ENCODE assay signal across 10 mouse cellular contexts in the genomic region with DNA sequence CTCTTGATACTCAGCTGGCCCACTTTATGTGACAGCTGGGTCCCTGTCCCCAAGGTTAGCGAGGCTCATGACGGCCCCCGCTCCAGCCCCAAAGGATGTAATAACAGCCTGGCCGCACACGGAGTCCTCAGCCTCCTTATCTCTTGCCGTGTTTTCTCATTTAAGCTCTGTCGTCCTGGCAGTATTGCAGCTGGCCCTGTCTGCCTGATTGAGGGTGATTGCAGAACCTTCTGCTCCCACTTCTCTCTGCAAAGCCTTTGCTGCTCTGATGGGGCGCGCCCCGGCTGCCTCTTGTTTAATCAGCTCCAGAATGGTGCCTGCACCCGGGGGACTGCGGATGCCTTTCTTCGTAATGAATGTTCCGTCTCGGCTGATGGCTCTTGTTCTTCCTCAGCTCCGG. TPM values are rescaled to one million over a fixed set of nuclear protein-coding genes. Genes with fewer than 3 reads are reported as not detected.
DNase-seq lines count a peak whose midpoint lies in the region; ATAC-seq lines count a peak whose summit lies in the region.
"Had no signal": no experiment of that assay in that cellular context is flagged by ENCODE, and none has a peak within 500 bp of the region (broad histone marks: within the 10 kb centered on the region; RNA-seq: fewer than 3 reads in every experiment).

No protein-coding gene starts in this region.

- no peak overlapping the region for H3K27ac ChIP-seq in limb, embryonic 13.5 days
- no peak overlapping the region for H3K27ac ChIP-seq in limb, embryonic 10.5 days
- H3K27ac ChIP-seq in hindbrain, embryonic 11.5 days (ENCODE audit: low read depth, low read length) = peak overlapping the region; percentile 55

- no peak overlapping the region for H3K4me2 ChIP-seq in limb, embryonic 13.5 days (replicated peaks)
- no peak overlapping the region for H3K4me2 ChIP-seq in hindbrain, embryonic 11.5 days (replicated peaks; ENCODE audit: low read depth, low read length)

- peak; percentile 63 to 64 for DNase-seq in cerebellum, postnatal 10 days
- no peak for DNase-seq in cerebellum, adult 11 months
- no peak for DNase-seq in limb, embryonic 10.5 days (ENCODE audit: low spot score)
- peak; percentile 61 for DNase-seq in hindbrain, embryonic 11.5 days (ENCODE audit: low spot score)
- peak; percentile 35 for DNase-seq in neural tube, embryonic 10.5 days (ENCODE audit: extremely low spot score, low spot score)
- no peak for DNase-seq in urinary bladder, postnatal 25 days (ENCODE audit: low spot score)
- DNase-seq in kidney, adult 11 months = no peak

- H3K9me3 ChIP-seq in limb, embryonic 13.5 days = no peaks in the 10 kb centered on the region
- no peaks in the 10 kb centered on the region for H3K9me3 ChIP-seq in limb, embryonic 10.5 days (replicated peaks)
- no peaks in the 10 kb centered on the region for H3K9me3 ChIP-seq in hindbrain, embryonic 11.5 days (ENCODE audit: control insufficient read depth, low read length)

- H3K4me3 ChIP-seq in limb, embryonic 13.5 days = no peak overlapping the region
- H3K4me3 ChIP-seq in limb, embryonic 10.5 days = no peak overlapping the region
- H3K4me3 ChIP-seq in hindbrain, embryonic 11.5 days (ENCODE audit: low read depth, low read length) = no peak overlapping the region
- H3K4me3 ChIP-seq: erythroblast, embryonic 14.5 days had no signal

- peaks cover 9% of the 10 kb centered on the region for H3K27me3 ChIP-seq in limb, embryonic 13.5 days
- peaks cover 21% of the 10 kb centered on the region for H3K27me3 ChIP-seq in limb, embryonic 10.5 days (ENCODE audit: low read depth, poor library complexity, severe bottlenecking)
- no peaks in the 10 kb centered on the region; the same call in 1 of the 2 replicates for H3K27me3 ChIP-seq in hindbrain, embryonic 11.5 days (ENCODE audit: control insufficient read depth, insufficient read depth, low read length)

- no peak for ATAC-seq in limb, embryonic 13.5 days (ENCODE audit: low FRiP score, low read depth)
- peak; percentile 62 for ATAC-seq in hindbrain, embryonic 11.5 days (ENCODE audit: low FRiP score)

- WGBS in limb, embryonic 13.5 days = 52% methylated on average over 16 of the region's 16 CpGs
- 63% methylated on average over 16 of the region's 16 CpGs for WGBS in limb, embryonic 10.5 days
- 37% methylated on average over 16 of the region's 16 CpGs for WGBS in hindbrain, embryonic 11.5 days

- H3K36me3 ChIP-seq in limb, embryonic 13.5 days = no peaks in the 10 kb centered on the region
- H3K36me3 ChIP-seq in limb, embryonic 10.5 days = no peaks in the 10 kb centered on the region
- no peaks in the 10 kb centered on the region for H3K36me3 ChIP-seq in hindbrain, embryonic 11.5 days (ENCODE audit: control insufficient read depth, insufficient read depth, low read length)

- no peaks in the 10 kb centered on the region for H3K4me1 ChIP-seq in limb, embryonic 13.5 days
- peaks cover 2% of the 10 kb centered on the region for H3K4me1 ChIP-seq in limb, embryonic 10.5 days
- H3K4me1 ChIP-seq in hindbrain, embryonic 11.5 days (replicated peaks; ENCODE audit: control insufficient read depth, insufficient read depth, low read length) = peaks cover 3% of the 10 kb centered on the region; the same call in 1 of the 2 replicates

- 0 out of 2 replicates have a peak overlapping the region, but pooled peaks have one; percentile 26 for H3K9ac ChIP-seq in limb, embryonic 13.5 days
- H3K9ac ChIP-seq in hindbrain, embryonic 11.5 days (ENCODE audit: low read depth, low read length) = no peak overlapping the region

RNA-seq across cellular contexts. Expression of a gene that starts 13.2 kb away (rescaled TPM):
- polyA plus RNA-seq in limb, embryonic 13.5 days (2015; fragmentation: Nextera tagmentation; extraction: Ambion mirVana) = 3.1 and 3.5 TPM in 2 replicates
- polyA plus RNA-seq in limb, embryonic 10.5 days (2016; fragmentation: Nextera tagmentation; extraction: Ambion mirVana) = 4.2 and 5.6 TPM in 2 replicates
- 14.5 and 17.2 TPM in 2 replicates for polyA plus RNA-seq in hindbrain, embryonic 11.5 days (2014; fragmentation: Nextera tagmentation; extraction: Ambion mirVana)
- polyA plus RNA-seq: erythroblast, embryonic 14.5 days had no signal

RNA-seq across cellular contexts. Expression of a gene that starts 25.8 kb away (rescaled TPM):
- 0.73 and 0.76 TPM in 2 replicates for polyA plus RNA-seq in limb, embryonic 13.5 days (2015; fragmentation: Nextera tagmentation; extraction: Ambion mirVana)
- polyA plus RNA-seq in limb, embryonic 10.5 days (2016; fragmentation: Nextera tagmentation; extraction: Ambion mirVana) = 0.26 and 0.34 TPM in 2 replicates
- polyA plus RNA-seq in hindbrain, embryonic 11.5 days (2014; fragmentation: Nextera tagmentation; extraction: Ambion mirVana) = 0.23 TPM in 1 of 2 replicates, not detected in the other

RNA-seq across cellular contexts. Expression of a gene that starts 41.8 kb away (rescaled TPM):
- 0.29 TPM in 1 of 2 replicates, not detected in the other for polyA plus RNA-seq in limb, embryonic 13.5 days (2015; fragmentation: Nextera tagmentation; extraction: Ambion mirVana)
- polyA plus RNA-seq in limb, embryonic 10.5 days (2016; fragmentation: Nextera tagmentation; extraction: Ambion mirVana) = 0.05 and 0.11 TPM in 2 replicates
- polyA plus RNA-seq in hindbrain, embryonic 11.5 days (2014; fragmentation: Nextera tagmentation; extraction: Ambion mirVana) = 0.11 TPM in 1 of 2 replicates, not detected in the other
- polyA plus RNA-seq: erythroblast, embryonic 14.5 days; stomach, embryonic 14.5 days had no signal

Comparison
In these comparisons a context has a peak if more than half of its experiments do, and no peak if none do; other contexts are left out.
1. DNase-seq: peak in cerebellum, postnatal 10 days (2 of 2), hindbrain, embryonic 11.5 days (single experiment) and neural tube, embryonic 10.5 days (single experiment); none in cerebellum, adult 11 months (single experiment), limb, embryonic 10.5 days (single experiment), urinary bladder, postnatal 25 days (single experiment) and kidney, adult 11 months (single experiment).